Mouse (Mus musculus): ENCODE measurements around the gene Muc5b. TPM values are rescaled to one million over a fixed set of nuclear protein-coding genes. Genes with fewer than 3 reads are reported as not detected.

The Muc5b gene
- polyA plus RNA-seq, 1 experiment: under 0.01 TPM

DNA sequence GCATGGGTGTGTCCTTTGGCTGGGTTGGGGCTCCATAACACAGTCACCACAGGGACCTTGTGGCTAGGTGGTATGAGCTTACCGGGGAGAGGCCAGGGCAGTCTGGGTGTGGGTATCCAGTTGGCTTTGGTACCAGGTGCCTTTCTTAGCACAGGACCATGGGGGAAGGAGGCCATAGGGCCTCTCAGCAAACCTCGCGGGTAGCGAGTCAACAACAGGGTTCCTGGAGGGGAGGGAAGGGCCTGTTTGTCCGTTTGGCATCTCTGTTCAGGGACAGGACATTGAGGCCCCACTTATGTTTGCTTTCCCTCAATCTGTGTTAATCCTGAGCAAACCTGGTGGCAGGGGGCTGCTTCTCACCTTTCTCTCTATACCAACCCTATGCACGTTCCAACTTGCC, 15.2 kb upstream of the Muc5b start:
- Histone ChIP-seq H3K79me2 (ENCODE audit: control insufficient read depth, insufficient read depth) (no peaks in the 10 kb centered on the region), H3K79me3 (ENCODE audit: low read depth) (no peaks in the 10 kb centered on the region), H3K36me3 (ENCODE audit: control insufficient read depth, insufficient read depth) (no peaks in the 10 kb centered on the region), H3K27me3 (ENCODE audit: control insufficient read depth, insufficient read depth, insufficient read length) (peaks cover 50% of the 10 kb centered on the region), H3ac (ENCODE audit: control insufficient read depth, insufficient read length, low read depth) (no peak overlapping the region), H3K4me3 (ENCODE audit: insufficient read depth, poor library complexity, severe bottlenecking) (no peak overlapping the region)
- no peak for TF ChIP-seq MAX (IDR thresholded peaks at IDR 0.05)
- TF ChIP-seq MYOD1 (IDR thresholded peaks at IDR 0.05; ENCODE audit: control insufficient read depth, insufficient read length, low read depth): no peak
- no peak for TF ChIP-seq MYOG (IDR thresholded peaks at IDR 0.05; ENCODE audit: control insufficient read depth, extremely low read depth, insufficient read length)
- no peak for TF ChIP-seq USF1 (IDR thresholded peaks at IDR 0.05; ENCODE audit: low read depth)
- TF ChIP-seq CTCF (IDR thresholded peaks at IDR 0.05; ENCODE audit: control insufficient read depth, insufficient read depth, insufficient read length): no peak

DNA sequence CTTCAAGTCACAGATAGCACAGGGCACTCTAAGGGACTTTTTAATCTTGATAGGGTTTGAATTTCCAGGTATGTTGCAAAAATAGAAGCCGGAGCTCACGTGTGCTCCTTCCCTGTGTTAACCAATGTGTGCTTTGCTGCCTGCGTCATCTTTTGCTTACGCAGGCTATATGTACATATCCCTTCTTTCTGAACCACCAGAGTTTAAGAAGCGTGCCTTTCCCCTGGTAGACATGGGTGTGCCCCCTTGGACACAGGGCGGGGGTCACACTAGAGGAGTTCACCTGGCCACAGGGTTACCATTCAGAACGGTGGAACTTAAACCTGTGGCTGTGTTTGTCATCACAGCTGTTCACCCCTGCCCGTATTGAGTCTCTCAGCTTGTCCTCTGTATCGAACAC, 14.5 kb upstream of the Muc5b start:
- Histone ChIP-seq H3K79me3 (ENCODE audit: low read depth) (no peaks in the 10 kb centered on the region), H3ac (ENCODE audit: control insufficient read depth, insufficient read length, low read depth) (no peak overlapping the region), H3K27me3 (ENCODE audit: control insufficient read depth, insufficient read depth, insufficient read length) (peaks cover 50% of the 10 kb centered on the region), H3K36me3 (ENCODE audit: control insufficient read depth, insufficient read depth) (no peaks in the 10 kb centered on the region), H3K4me3 (ENCODE audit: insufficient read depth, poor library complexity, severe bottlenecking) (no peak overlapping the region), H3K79me2 (ENCODE audit: control insufficient read depth, insufficient read depth) (no peaks in the 10 kb centered on the region)
- TF ChIP-seq MYOG (IDR thresholded peaks at IDR 0.05; ENCODE audit: control insufficient read depth, extremely low read depth, insufficient read length) (no peak), CEBPB (IDR thresholded peaks at IDR 0.05; ENCODE audit: low read depth) (no peak), MAX (IDR thresholded peaks at IDR 0.05) (no peak), MYOD1 (IDR thresholded peaks at IDR 0.05; ENCODE audit: control insufficient read depth, insufficient read length, low read depth) (no peak), CTCF (IDR thresholded peaks at IDR 0.05; ENCODE audit: control insufficient read depth, insufficient read depth, insufficient read length) (no peak)

DNA sequence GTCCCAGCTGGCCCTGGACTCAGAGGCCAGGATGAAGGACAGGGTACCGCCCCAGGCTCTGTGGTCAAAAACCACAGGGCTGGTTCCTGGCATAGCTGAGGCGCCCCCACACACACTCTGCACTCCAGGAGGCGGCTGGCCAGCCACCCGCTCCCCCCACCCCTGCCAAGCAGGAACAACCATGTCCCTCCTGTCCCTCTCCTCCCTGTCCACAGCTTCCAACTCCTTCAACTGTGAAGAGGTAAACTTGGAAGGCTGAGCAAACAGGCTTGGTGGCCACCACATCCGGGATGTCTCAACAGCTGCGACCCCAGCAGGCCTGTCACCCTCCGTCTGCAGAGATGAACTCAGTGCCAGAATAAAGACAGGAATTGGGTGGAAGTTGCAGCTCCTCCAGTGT, 2.9 kb upstream of the Muc5b start:
- TF ChIP-seq MAX (IDR thresholded peaks at IDR 0.05): no peak
- no peak overlapping the region for H3K4me3 ChIP-seq (ENCODE audit: insufficient read depth, poor library complexity, severe bottlenecking)
- H3K27me3 ChIP-seq (ENCODE audit: control insufficient read depth, insufficient read depth, insufficient read length): peaks cover 21% of the 10 kb centered on the region
- H3K79me2 ChIP-seq (ENCODE audit: control insufficient read depth, insufficient read depth): no peaks in the 10 kb centered on the region
- H3K79me3 ChIP-seq (ENCODE audit: low read depth): no peaks in the 10 kb centered on the region
- no peaks in the 10 kb centered on the region for H3K36me3 ChIP-seq (ENCODE audit: control insufficient read depth, insufficient read depth)
- H3ac ChIP-seq (ENCODE audit: control insufficient read depth, insufficient read length, low read depth): no peak overlapping the region

DNA sequence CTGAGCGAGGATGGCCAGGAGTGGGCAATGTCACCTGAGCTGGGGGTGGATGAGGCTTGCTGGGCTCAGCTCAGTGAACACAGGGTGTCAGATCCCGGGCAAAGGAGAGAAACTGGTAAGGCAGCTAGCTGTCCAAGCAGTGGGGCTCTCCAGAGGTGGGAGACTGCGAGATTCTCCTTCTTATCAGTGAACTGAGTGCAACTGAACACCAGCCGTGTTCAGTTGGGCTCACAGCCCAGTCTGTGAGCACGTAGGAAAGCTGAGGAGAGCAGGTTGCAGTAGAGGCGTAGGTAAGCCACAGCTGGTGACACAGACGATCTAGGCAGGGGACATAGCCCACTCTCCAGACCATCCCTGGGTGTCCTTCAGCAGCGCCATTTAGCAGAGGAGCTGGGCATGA, 2.4 kb upstream of the Muc5b start:
- H3K4me3 ChIP-seq (ENCODE audit: insufficient read depth, poor library complexity, severe bottlenecking): no peak overlapping the region
- H3K36me3 ChIP-seq (ENCODE audit: control insufficient read depth, insufficient read depth): no peaks in the 10 kb centered on the region
- H3K79me3 ChIP-seq (ENCODE audit: low read depth): no peaks in the 10 kb centered on the region
- TF ChIP-seq MYOD1 (IDR thresholded peaks at IDR 0.05; ENCODE audit: control insufficient read depth, insufficient read length, low read depth) (no peak), FOSL1 (IDR thresholded peaks at IDR 0.05; ENCODE audit: insufficient read depth, low read length, poor library complexity, severe bottlenecking) (no peak), CEBPB (IDR thresholded peaks at IDR 0.05; ENCODE audit: low read depth) (no peak), USF1 (IDR thresholded peaks at IDR 0.05; ENCODE audit: low read depth) (no peak), MAX (IDR thresholded peaks at IDR 0.05) (no peak), MYOG (IDR thresholded peaks at IDR 0.05; ENCODE audit: control insufficient read depth, extremely low read depth, insufficient read length) (no peak), CTCF (IDR thresholded peaks at IDR 0.05; ENCODE audit: control insufficient read depth, insufficient read depth, insufficient read length) (no peak)
- H3ac ChIP-seq (ENCODE audit: control insufficient read depth, insufficient read length, low read depth): no peak overlapping the region
- peaks cover 17% of the 10 kb centered on the region for H3K27me3 ChIP-seq (ENCODE audit: control insufficient read depth, insufficient read depth, insufficient read length)
- no peaks in the 10 kb centered on the region for H3K79me2 ChIP-seq (ENCODE audit: control insufficient read depth, insufficient read depth)

- Histone ChIP-seq H3K79me2 (ENCODE audit: control insufficient read depth, insufficient read depth) (no peaks in the 10 kb centered on the region), H3K36me3 (ENCODE audit: control insufficient read depth, insufficient read depth) (no peaks in the 10 kb centered on the region), H3K4me3 (ENCODE audit: insufficient read depth, poor library complexity, severe bottlenecking) (no peak overlapping the region), H3K27me3 (ENCODE audit: control insufficient read depth, insufficient read depth, insufficient read length) (peaks cover 36% of the 10 kb centered on the region), H3ac (ENCODE audit: control insufficient read depth, insufficient read length, low read depth) (no peak overlapping the region), H3K79me3 (ENCODE audit: low read depth) (no peaks in the 10 kb centered on the region)
- no peak for TF ChIP-seq FOSL1 (IDR thresholded peaks at IDR 0.05; ENCODE audit: insufficient read depth, low read length, poor library complexity, severe bottlenecking)
- no peak for TF ChIP-seq CEBPB (IDR thresholded peaks at IDR 0.05; ENCODE audit: low read depth)
- no peak for TF ChIP-seq USF1 (IDR thresholded peaks at IDR 0.05; ENCODE audit: low read depth)
- TF ChIP-seq MYOD1 (IDR thresholded peaks at IDR 0.05; ENCODE audit: control insufficient read depth, insufficient read length, low read depth): no peak
- no peak for TF ChIP-seq MYOG (IDR thresholded peaks at IDR 0.05; ENCODE audit: control insufficient read depth, extremely low read depth, insufficient read length)
- TF ChIP-seq MAX (IDR thresholded peaks at IDR 0.05): no peak
- no peak for TF ChIP-seq CTCF (IDR thresholded peaks at IDR 0.05; ENCODE audit: control insufficient read depth, insufficient read depth, insufficient read length)
These were observed 1.5 kb downstream of the Muc5b start for GRCm38 (mm10) chr7:141840354-141840753.

GRCm38 (mm10) chr7:141861046-141861445, 22.2 kb downstream of the Muc5b start:
- Histone ChIP-seq H3K79me2 (ENCODE audit: control insufficient read depth, insufficient read depth) (no peaks in the 10 kb centered on the region), H3K4me3 (ENCODE audit: insufficient read depth, poor library complexity, severe bottlenecking) (no peak overlapping the region), H3K36me3 (ENCODE audit: control insufficient read depth, insufficient read depth) (no peaks in the 10 kb centered on the region), H3K27me3 (ENCODE audit: control insufficient read depth, insufficient read depth, insufficient read length) (peaks cover 28% of the 10 kb centered on the region), H3K79me3 (ENCODE audit: low read depth) (no peaks in the 10 kb centered on the region), H3ac (ENCODE audit: control insufficient read depth, insufficient read length, low read depth) (no peak overlapping the region)
- TF ChIP-seq MYOG (IDR thresholded peaks at IDR 0.05; ENCODE audit: control insufficient read depth, extremely low read depth, insufficient read length) (no peak), CTCF (IDR thresholded peaks at IDR 0.05; ENCODE audit: control insufficient read depth, insufficient read depth, insufficient read length) (no peak), CEBPB (IDR thresholded peaks at IDR 0.05; ENCODE audit: low read depth) (no peak), USF1 (IDR thresholded peaks at IDR 0.05; ENCODE audit: low read depth) (no peak), FOSL1 (IDR thresholded peaks at IDR 0.05; ENCODE audit: insufficient read depth, low read length, poor library complexity, severe bottlenecking) (no peak), MYOD1 (IDR thresholded peaks at IDR 0.05; ENCODE audit: control insufficient read depth, insufficient read length, low read depth) (no peak), MAX (IDR thresholded peaks at IDR 0.05) (no peak)
